Mouse (Mus musculus) right cerebral cortex, postnatal 14 days (tissue): ENCODE measurements around the gene Acad8.

Experiments used
- DNase-seq: peaks from one replicate; pipeline ENCODE4 v3.0.0; 2022

The Acad8 gene

GRCm38 (mm10) chr9:26999461-27000395, at the start of gene Acad8, which contains the start of gene Thyn1:
Acad8 (minus strand) TSS chr9:26999566.
Thyn1 (plus strand) TSS chr9:26999710.
- DNase-seq, result peak; percentile 97

DNA sequence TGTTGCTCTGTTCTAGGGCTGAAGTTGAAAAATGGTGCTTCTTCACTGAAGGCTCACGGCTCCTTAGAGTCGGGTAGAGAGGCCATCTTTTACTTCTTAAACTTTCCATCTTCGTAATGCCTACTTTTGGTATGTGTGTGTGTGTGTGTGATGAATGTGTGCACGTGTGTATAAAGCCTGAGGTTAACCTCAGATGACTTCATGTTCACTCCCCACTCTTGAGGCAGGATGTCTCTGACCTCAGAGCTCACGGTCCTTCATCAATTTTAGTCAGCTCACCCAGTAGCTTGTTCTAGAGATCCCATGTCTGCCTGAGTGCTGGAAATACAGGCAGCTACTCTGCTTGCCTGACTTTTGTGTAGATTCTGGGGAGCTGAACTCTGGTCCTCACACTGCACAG, 44.5 kb upstream of the Acad8 start:
- DNase-seq, result no peak

DNA sequence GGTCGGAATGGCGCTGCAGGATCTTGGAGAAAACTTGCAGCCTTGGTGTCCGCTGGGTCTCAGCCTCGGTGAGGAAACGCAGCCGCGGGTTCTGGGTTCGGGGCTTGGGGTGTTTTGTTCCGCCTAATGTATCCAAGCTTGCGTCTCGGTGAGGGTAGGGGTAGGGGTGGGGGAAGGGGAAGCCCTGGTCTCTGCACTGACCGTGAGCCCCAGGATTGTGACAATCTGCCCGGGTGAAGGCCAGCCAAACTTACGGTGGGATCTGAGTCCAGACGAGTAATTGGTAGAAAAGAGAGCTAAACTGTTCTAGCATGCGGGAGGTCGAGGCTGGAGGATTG, 31.4 kb upstream of the Acad8 start:
- no peak for DNase-seq

DNA sequence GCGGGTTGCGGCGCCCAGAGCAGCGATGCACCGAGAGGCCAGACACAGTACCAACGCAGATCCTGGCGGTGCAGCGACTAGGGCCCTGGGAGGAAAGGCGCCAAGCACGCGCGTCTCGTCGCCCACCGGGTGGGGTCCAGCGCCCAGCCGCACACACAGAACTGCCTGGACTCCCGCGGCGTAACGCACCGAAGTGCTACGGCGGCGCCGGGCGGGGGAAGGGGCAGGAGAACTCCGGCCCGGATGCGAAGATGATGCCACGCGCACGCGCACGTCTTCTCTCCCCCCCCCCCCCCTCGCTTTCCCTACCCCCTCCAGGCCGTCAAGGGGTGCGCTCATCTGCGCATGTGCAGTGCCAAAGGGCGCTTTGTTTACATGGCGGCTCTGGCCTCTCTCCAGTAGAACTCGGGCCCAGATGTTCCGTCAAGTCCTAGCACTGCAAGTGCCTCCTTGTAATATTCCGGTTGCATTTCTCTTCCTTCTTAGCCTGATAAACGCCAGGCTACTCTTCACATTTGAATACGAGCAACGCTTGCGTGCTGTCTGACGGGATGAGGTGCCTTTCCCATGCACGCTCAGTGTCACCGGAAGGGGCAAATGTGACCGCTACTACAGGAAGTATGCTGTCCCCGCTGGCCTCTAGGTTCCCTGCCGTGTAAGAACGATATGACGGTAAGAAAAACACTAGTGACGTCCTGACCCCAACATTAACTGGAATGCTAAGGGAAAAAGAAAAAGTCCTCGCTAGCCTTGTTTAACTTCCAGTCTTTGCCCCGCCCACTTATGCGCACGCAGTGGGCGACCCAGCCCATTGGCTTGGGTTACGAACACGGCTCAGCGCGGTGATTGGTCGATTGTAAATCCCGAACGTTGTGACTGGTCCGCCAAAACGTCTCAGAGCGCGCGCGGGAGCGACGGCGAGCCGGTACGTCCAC, 30.7 kb upstream of the Acad8 start, which contains the start of the genes Vps26b and Ncapd3:
Gene Vps26b (minus strand): TSS at position 238 of the 935 bp plus-strand sequence.
Gene Ncapd3 (plus strand): TSS at position 348 of the 935 bp plus-strand sequence.
- DNase-seq, result peak; percentile 96

DNA sequence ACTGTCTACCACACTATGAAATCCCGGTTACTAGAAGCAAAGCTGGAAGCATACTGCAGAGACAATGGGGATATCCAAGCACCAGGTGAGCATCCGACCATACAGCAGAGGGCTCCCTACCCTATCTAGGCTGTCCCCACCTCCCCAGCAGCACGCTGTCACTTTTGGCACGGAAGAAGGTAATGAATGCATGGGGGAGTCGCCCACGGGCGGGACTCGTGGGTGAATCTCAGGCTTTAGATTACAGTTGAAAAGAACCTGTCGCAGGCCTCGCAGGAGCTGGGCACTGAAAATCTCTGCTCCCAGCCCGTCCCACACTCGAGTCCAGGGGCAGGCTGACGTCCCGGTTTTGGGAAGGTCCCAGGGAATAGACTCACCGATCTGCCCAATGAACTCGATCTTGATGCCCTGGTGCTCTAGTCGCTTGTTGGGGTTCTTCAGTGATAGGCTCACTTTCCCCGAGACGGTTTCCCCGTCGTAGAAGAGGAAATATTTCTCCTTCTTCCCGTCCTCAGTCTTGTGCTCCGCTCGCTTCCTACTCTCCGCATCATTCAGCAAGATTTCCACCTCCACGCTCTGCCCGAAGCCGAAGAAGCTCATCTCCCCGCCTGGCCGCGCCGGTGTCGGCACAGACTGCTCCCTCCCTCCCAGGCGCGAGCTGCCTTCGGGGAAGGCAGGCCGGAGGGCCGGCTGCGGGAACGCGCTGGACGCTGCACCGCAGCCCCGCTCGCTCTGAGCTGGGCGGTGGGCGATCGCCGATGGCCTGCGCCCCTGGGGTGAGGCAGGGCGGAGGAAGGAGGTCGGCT, 29.9 kb upstream of the Acad8 start:
- peak; percentile 45 for DNase-seq

DNA sequence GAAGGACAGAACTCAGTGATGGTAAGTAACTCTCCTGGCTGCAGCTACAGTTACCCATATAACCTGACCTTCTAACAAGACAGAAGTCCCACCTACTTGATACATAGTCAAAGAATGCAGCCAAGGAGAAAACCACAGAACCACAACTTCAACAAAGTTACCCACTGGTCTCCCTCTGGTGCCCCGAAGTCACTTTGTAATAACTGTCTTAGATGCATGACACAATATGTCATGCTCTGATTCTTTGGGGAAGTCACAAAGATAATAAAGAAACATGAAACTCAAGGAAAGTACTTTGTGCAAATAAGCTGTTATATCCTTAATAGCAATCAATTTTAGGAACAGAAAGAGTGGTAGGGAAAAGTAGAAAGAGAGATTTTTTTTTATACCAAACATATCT, 27.3 kb upstream of the Acad8 start:
- DNase-seq, result no peak

GRCm38 (mm10) chr9:27023681-27024080, 24.3 kb upstream of the Acad8 start:
- DNase-seq, result no peak

DNA sequence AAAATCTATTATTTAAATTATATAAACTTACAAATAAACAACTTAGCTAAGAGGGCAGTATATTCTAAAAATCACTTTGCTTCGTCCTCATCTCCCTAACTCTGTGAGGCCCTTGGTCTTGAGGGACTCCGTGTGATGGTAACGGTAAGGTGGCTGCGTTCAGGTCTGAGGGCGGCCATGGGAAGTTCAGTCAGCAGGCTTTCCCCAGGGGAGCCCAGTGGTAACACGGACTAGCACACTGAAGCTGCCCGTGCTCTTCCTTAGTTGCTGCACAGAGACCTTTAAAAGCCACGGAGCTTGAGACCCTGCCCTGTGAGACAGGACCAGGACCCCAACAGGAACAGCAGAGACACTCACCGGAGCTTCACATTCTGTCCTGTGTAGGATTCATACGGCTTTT, 19.6 kb upstream of the Acad8 start:
- no peak for DNase-seq

- no peak for DNase-seq
Observed at GRCm38 (mm10) chr9:27011572-27011971, 12.2 kb upstream of the Acad8 start.

DNA sequence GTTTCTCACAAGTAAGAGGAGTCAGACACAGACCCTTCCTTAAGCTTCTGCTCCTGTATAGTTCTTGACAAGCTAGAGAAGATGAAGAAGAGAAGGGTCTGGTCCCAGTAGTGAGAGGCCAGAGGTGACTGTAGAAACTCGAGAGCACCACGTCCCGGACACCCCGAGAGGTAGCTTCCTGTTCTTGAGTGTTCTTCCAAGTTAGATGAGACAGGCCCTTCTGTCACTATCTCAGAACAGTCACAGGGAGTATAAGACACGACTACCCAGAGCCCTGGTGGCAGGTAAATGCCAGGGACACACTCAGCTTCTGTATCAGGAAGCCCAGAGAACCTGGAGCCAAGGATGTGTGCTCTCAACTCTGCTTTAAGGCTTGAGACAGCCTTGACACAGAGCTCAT, 9.9 kb upstream of the Acad8 start:
- DNase-seq, result no peak

- no peak for DNase-seq
Observed at GRCm38 (mm10) chr9:27006866-27007265, 7.5 kb upstream of the Acad8 start.

GRCm38 (mm10) chr9:27005933-27006332, 6.6 kb upstream of the Acad8 start:
- no peak for DNase-seq

- no peak for DNase-seq
Observed at GRCm38 (mm10) chr9:27005231-27005630, 5.9 kb upstream of the Acad8 start.

- no peak for DNase-seq
Observed at GRCm38 (mm10) chr9:26998669-26999460, 501 bp downstream of the Acad8 start.

- DNase-seq, result no peak
Observed at GRCm38 (mm10) chr9:26997501-26997900, 1.9 kb downstream of the Acad8 start.

GRCm38 (mm10) chr9:26997062-26997461, 2.3 kb downstream of the Acad8 start:
- DNase-seq, result no peak

GRCm38 (mm10) chr9:26993900-26994299, 5.5 kb downstream of the Acad8 start:
- no peak for DNase-seq

- no peak for DNase-seq
Observed at GRCm38 (mm10) chr9:26993118-26993517, 6.2 kb downstream of the Acad8 start.

DNA sequence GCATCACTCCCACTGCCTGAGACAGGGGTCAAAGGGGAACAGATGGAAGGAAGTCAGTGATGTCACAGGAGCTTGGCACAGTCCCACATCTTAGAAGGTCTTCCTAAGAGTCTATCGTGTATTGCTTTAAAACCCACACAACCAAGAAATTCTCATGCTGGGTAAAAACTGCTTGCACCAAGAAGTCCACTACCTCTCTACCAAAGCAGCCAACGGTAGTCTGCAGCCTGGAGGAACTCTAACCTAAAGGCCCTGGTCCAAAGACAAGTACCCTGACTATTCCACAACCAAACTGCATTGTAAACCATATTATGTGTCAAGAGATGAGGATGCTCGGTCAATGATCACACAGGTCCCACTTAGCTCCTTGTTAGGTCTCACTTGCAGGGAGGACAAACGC, 9.2 kb downstream of the Acad8 start:
- DNase-seq, result no peak

- no peak for DNase-seq
Observed at GRCm38 (mm10) chr9:26985668-26986277, 13.6 kb downstream of the Acad8 start.

GRCm38 (mm10) chr9:26985090-26985613, 14.2 kb downstream of the Acad8 start:
- no peak for DNase-seq
